Mouse (Mus musculus) myocyte (in vitro differentiated cells): ENCODE data around the gene H2-M5.

Experiments used
- CEBPB ChIP-seq: IDR thresholded peaks from 2 replicates; pipeline ENCODE4 v1.6.1; 2011; ENCODE audit warnings: mild to moderate bottlenecking, moderate library complexity; ENCODE audit not compliant: poor library complexity, insufficient read depth, severe bottlenecking
- E2F4 ChIP-seq: IDR thresholded peaks from one replicate; pipeline ENCODE4 v1.6.1; 2011; ENCODE audit warnings: mild to moderate bottlenecking, control low read depth, moderate library complexity; ENCODE audit not compliant: insufficient read depth
- MAX ChIP-seq: IDR thresholded peaks from one replicate; pipeline ENCODE4 v1.6.1; 2011; ENCODE audit warnings: low read depth, mild to moderate bottlenecking, control low read depth
- MYOD1 ChIP-seq, 3 experiments: IDR thresholded peaks; one replicate each; pipeline ENCODE4 v1.6.1; 2011; ENCODE audit warnings: control low read depth in 2 of 3, low read depth in 2 of 3, mild to moderate bottlenecking in 2 of 3, moderate library complexity in 1 of 3; ENCODE audit not compliant: insufficient read length in 2 of 3, control insufficient read depth in 1 of 3
- POLR2A ChIP-seq: IDR thresholded peaks from one replicate; pipeline ENCODE4 v1.6.1; 2011; ENCODE audit warnings: low read depth, mild to moderate bottlenecking, control low read depth, moderate library complexity; ENCODE audit not compliant: insufficient read length
- REST ChIP-seq: IDR thresholded peaks from one replicate; pipeline ENCODE4 v1.6.1; 2011; ENCODE audit warnings: mild to moderate bottlenecking, control low read depth, moderate library complexity; ENCODE audit not compliant: insufficient read depth, insufficient read length
- TCF3 ChIP-seq: IDR thresholded peaks from one replicate; pipeline ENCODE4 v1.6.1; 2011; ENCODE audit warnings: low read depth, control low read depth; ENCODE audit not compliant: insufficient read length
- USF1 ChIP-seq: IDR thresholded peaks from one replicate; pipeline ENCODE4 v1.6.1; 2011; ENCODE audit warnings: low read depth, mild to moderate bottlenecking, control low read depth, moderate library complexity

DNA sequence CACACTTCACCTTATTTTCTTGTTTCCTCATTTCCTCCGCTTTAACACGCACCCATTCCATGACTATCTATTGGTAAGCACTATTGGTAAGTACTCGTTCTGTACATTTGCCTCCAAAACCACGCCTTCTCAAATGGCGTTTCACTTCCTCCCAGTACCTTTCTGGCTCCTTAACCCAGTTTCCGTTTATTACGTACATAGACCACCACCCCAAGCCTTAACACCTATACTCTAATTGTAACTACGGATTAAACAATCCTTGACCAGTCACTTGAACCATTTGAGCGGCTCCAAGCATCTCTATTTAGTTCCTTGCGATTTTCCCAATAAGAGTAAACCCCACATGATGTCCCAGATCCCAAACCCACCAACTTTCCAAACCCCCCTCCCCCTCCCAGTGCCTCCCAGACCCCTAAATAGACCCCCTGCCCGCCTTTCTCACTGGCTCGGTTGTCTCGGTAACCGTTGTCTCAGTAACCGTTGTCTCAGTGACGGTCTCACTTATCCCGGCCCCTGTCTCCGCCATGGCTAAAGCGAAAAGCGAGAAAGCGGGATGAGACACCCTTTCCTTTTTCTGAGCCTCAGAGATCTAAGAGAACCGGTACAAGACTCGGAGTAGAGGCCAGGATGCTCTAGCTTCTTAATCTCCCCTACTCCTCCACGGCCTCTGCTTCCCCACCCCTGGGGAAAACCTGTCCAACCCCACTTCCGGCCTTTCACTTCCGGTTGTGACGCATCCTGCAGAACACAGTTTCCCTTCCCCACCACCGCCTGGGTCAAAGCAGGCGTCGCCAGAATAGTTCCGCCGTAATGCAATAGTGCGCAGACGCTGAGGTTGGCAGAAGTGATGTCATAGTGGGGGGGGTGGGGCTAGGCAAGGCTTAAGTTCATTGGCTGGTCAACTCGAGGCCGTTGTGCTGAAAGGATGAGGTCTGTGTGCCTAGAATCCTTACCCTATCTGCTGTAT lies 38.1 kb downstream of the H2-M5 start, which contains the start of gene Ppp1r11:
- peak; percentile 55 for TF ChIP-seq POLR2A
- TF ChIP-seq TCF3 = no peak
- TF ChIP-seq REST = no peak
- TF ChIP-seq MAX = no peak
- no peak for TF ChIP-seq USF1
- TF ChIP-seq MYOD1 (IDR thresholded peaks at IDR 0.05; ENCODE audit: control insufficient read depth in 1 of 3, insufficient read length in 2 of 3, low read depth in 2 of 3) = peak in 1 of 3 experiments; percentile 20
- no peak for TF ChIP-seq E2F4
- TF ChIP-seq CEBPB = no peak
